Mouse (Mus musculus): Measurements from ENCODE around the gene Ppp2r5a. TPM values are rescaled to one million over a fixed set of nuclear protein-coding genes. Genes with fewer than 3 reads are reported as not detected.

The Ppp2r5a gene
- 9.6 and 9.9 TPM in 2 replicates for polyA plus RNA-seq (2015; fragmentation: Nextera tagmentation; extraction: Ambion mirVana)

DNA sequence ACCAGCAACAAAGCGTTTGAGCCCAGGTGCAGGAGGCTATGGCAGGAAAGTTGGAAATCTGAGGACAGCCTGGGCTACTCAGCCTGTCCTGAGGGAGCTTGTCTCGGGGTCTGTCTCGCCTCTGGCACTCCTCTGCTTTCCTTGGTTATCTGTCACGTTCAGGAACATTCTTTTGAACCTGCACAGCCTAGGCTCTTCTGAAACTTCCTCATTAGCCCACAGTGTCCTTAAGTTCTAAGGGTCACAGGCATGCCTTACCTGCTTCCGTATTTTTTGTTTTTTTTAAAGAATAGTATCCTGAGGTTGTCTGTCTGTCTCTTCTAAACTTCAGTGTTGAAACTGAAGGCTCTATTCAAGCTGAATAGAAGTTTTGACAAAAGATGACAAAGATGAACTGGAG, at the start of gene Ppp2r5a:
TSS of gene Ppp2r5a (minus strand) at position 199 of the 400 bp plus-strand sequence.
- Histone ChIP-seq H3K36me3 (no peaks in the 10 kb centered on the region), H3K9ac (no peak within 1 kb of the TSS), H3K27me3 (no peaks in the 10 kb centered on the region), H3K9me3 (no peaks in the 10 kb centered on the region), H3K4me2 (no peak within 1 kb of the TSS), H3K4me3 (no peak within 1 kb of the TSS), H3K4me1 (replicated peaks) (peaks cover under 1% of the 10 kb centered on the region; the same call in 1 of the 2 replicates), H3K27ac (replicated peaks) (no peak within 1 kb of the TSS)
- 63% methylated on average over 5 of the region's 5 CpGs for WGBS
- no peak for ATAC-seq (ENCODE audit: low FRiP score, low read depth)

DNA sequence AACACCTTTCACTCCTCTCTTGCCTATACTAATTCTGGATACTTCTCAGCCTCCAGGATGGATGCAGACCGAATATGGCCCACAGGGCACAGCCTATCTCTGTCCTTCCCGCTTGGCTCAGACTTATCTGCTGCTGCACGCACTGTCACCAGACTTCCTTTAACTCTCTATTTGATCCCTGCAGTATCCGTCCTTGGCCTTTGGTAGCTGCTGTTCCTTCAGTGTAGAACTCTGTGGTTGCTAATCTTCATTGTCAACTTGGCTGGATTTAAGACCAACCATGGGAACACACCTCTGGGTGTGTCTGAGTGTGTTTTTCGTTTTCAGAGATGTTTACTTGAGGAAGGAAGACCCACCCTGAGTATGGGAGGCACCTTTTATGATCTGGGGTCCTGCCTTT, 47.5 kb upstream of the Ppp2r5a start:
- Histone ChIP-seq H3K36me3 (no peaks in the 10 kb centered on the region), H3K4me3 (no peak overlapping the region), H3K9ac (no peak overlapping the region), H3K27ac (replicated peaks) (no peak overlapping the region), H3K4me1 (replicated peaks) (no peaks in the 10 kb centered on the region), H3K4me2 (no peak overlapping the region), H3K9me3 (no peaks in the 10 kb centered on the region), H3K27me3 (no peaks in the 10 kb centered on the region)
- no peak for ATAC-seq (ENCODE audit: low FRiP score, low read depth)
- WGBS: 81% methylated on average over 5 of the region's 5 CpGs

DNA sequence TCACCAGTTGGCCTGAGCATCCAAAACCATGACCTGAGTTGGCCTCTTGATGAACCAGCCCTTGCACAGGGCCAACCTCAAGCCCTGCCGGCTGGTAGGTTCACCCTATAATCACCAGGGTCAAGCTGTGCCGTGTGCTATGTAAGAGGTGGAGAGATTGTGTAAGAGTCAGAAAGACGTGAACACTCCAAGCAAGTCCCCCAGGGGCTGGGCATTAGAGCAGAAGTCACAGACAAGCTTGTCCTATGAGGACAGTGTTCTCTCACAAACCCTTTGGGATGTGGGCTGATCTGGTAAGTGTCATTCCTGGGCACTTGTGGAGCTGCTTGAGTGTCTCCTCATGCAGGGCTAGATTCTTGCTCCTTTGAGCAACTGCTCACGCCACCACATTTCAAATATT, 46.5 kb upstream of the Ppp2r5a start:
- no peaks in the 10 kb centered on the region for H3K36me3 ChIP-seq

DNA sequence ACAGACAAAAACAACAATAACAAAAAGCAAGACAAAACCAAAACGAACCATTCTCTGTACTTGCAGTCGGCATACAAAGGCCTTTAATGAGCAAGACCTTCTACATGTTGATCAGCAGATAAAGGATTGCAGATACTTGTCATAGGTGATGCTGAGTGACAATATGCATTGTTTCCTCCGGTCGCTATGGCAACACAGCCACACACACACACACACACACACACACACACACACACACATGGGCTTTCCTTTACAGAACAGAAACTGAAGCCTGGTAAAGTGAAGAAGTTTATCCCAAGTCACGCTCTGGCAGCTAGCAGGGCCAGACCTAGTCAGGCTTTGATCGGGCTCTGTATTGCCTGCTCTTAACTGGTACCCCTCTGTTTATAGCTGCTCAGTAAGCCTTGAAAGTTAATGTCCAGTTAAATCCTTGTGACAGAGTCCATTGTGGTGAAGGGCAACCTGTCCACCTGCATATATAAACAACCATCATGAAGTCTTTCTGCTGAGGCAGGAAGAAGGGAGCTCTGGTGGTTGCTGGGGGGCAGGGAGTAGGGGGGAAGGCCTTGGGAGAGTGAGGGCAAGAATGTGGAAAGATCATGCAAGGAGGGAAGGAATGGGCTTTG, 44.4 kb upstream of the Ppp2r5a start:
- no peaks in the 10 kb centered on the region for H3K36me3 ChIP-seq
- no peak overlapping the region for H3K4me3 ChIP-seq
- no peak overlapping the region for H3K9ac ChIP-seq
- H3K27me3 ChIP-seq: no peaks in the 10 kb centered on the region
- H3K9me3 ChIP-seq: no peaks in the 10 kb centered on the region
- no peak overlapping the region for H3K27ac ChIP-seq (replicated peaks)
- WGBS: 57% methylated on average over 6 of the region's 6 CpGs
- ATAC-seq (ENCODE audit: low FRiP score, low read depth): no peak
- H3K4me2 ChIP-seq: no peak overlapping the region
- no peaks in the 10 kb centered on the region for H3K4me1 ChIP-seq (replicated peaks)

More for the DNA sequence above, 46.5 kb upstream of the Ppp2r5a start:
- H3K4me1 ChIP-seq (replicated peaks): no peaks in the 10 kb centered on the region
- WGBS: 89% methylated on average over 4 of the region's 4 CpGs
- ATAC-seq (ENCODE audit: low FRiP score, low read depth): no peak
- no peak overlapping the region for H3K4me2 ChIP-seq
- no peak overlapping the region for H3K9ac ChIP-seq
- H3K9me3 ChIP-seq: no peaks in the 10 kb centered on the region
- no peak overlapping the region for H3K27ac ChIP-seq (replicated peaks)
- H3K4me3 ChIP-seq: no peak overlapping the region
- no peaks in the 10 kb centered on the region for H3K27me3 ChIP-seq

DNA sequence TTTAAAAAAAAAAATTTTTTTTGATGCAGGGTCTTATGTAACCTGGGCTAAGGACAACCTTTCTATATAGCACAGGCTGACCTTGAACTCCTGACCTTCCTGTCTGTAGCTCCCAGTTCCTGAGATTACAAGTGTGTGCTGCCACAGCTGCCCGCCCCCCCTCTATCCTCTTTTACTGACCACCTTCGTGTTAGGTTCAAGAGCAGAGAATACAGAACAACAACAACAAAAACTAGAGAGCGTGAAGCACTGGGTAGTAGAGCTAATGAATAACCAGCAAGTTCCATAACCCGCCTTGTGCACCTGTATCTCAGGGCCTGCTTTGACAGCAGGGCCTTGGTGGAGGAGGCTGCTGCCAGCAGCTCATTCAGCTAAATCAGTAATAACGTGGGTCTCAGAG, 43.2 kb upstream of the Ppp2r5a start:
- no peaks in the 10 kb centered on the region for H3K36me3 ChIP-seq
- no peak overlapping the region for H3K9ac ChIP-seq
- H3K4me1 ChIP-seq (replicated peaks): no peaks in the 10 kb centered on the region
- 77% methylated on average over 5 of the region's 5 CpGs for WGBS
- no peaks in the 10 kb centered on the region for H3K9me3 ChIP-seq
- no peak overlapping the region for H3K4me2 ChIP-seq
- ATAC-seq (ENCODE audit: low FRiP score, low read depth): no peak
- H3K27me3 ChIP-seq: no peaks in the 10 kb centered on the region
- no peak overlapping the region for H3K27ac ChIP-seq (replicated peaks)
- no peak overlapping the region for H3K4me3 ChIP-seq

DNA sequence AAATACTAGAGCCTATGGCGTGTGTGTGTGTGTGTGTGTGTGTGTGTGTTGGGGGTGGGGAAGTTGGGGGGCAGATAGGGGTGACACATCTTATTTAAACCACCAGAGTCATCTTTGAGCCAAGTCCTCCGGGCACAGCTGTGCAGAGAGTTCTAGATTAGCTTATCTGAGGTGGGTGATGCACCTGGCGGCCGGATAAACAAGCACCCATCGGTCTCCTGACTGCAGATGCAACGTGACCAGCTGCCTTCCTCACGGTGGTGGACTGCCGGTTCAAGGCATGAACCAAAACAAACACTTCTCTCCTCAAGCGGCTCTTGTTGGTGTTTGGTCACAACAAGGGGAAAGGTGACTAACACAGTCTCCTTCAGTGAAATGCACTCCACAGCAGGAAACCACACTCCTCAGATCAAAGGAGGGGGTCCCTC, 42.8 kb upstream of the Ppp2r5a start:
- H3K36me3 ChIP-seq: no peaks in the 10 kb centered on the region
- WGBS: 75% methylated on average over 9 of the region's 9 CpGs
- no peaks in the 10 kb centered on the region for H3K9me3 ChIP-seq
- H3K27ac ChIP-seq (replicated peaks): no peak overlapping the region
- ATAC-seq (ENCODE audit: low FRiP score, low read depth): no peak
- H3K4me2 ChIP-seq: no peak overlapping the region
- no peaks in the 10 kb centered on the region for H3K4me1 ChIP-seq (replicated peaks)
- H3K9ac ChIP-seq: no peak overlapping the region
- H3K27me3 ChIP-seq: no peaks in the 10 kb centered on the region
- H3K4me3 ChIP-seq: no peak overlapping the region

DNA sequence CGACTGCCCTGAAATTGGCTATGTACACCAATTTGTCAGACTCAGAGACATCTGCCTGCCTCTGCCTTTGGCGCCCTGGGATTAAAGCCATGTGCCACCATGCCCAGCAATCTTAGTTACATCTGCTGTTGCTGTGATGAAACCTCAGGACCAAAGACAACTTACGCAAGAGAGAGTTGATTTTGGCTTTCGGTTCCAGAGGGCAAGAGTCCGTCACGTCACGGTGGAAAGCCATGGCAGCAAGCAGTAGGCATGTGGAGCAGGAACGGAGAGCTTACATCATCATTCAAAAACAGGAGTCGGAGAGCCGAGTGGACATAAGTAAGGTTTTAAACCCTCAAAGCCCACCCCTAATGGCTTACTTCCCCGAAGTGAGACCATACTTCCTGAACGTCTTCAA, 42.3 kb upstream of the Ppp2r5a start:
- 92% methylated on average over 12 of the region's 12 CpGs for WGBS
- Histone ChIP-seq H3K4me1 (replicated peaks) (no peaks in the 10 kb centered on the region), H3K36me3 (no peaks in the 10 kb centered on the region), H3K4me3 (no peak overlapping the region), H3K4me2 (no peak overlapping the region), H3K9me3 (no peaks in the 10 kb centered on the region), H3K27ac (replicated peaks) (no peak overlapping the region), H3K9ac (no peak overlapping the region), H3K27me3 (no peaks in the 10 kb centered on the region)
- no peak for ATAC-seq (ENCODE audit: low FRiP score, low read depth)

DNA sequence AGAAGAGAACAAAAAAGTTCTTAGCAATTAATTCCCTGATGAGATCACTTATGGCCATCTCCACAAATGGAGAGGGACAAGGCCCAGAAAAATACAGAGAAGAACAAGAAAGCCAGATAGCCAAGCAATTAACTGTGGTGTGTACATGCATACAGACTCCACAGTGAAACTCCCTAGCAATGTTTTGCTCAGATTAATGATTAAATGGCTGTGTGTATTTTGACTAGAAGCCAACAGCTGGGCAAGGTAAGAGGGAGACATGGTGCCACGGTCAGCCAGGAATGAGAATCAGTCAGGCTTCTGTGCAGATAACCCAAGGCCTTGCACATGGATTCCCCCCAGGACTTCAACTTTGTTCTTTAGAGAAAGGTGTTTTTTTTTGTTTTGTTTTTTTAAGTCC, 41.4 kb upstream of the Ppp2r5a start:
- 79% methylated on average over 1 of the region's 1 CpGs for WGBS
- H3K9ac ChIP-seq: no peak overlapping the region
- no peaks in the 10 kb centered on the region for H3K4me1 ChIP-seq (replicated peaks)
- H3K4me2 ChIP-seq: no peak overlapping the region
- H3K27ac ChIP-seq (replicated peaks): no peak overlapping the region
- H3K4me3 ChIP-seq: no peak overlapping the region
- no peak for ATAC-seq (ENCODE audit: low FRiP score, low read depth)
- H3K36me3 ChIP-seq: no peaks in the 10 kb centered on the region
- H3K27me3 ChIP-seq: no peaks in the 10 kb centered on the region
- H3K9me3 ChIP-seq: no peaks in the 10 kb centered on the region

DNA sequence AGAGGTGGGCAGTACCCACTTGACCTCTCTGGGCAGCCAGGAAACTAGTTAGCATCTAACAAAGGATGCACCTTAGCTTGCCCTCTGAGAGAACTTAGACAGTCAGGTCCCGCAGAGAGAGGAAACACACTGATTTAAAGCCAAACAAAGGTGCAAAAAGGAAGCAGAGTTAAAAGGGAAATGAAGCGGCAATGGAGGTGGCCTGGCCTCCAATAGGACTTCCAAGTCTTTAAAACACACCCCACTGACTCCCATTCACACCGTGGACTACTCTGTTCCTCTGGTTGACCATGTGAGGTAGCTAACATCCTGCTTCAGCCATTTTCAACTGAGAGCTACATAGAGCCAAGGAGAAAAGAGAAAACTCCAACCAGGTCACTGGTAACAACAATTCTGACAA, 35.9 kb upstream of the Ppp2r5a start:
- H3K36me3 ChIP-seq: no peaks in the 10 kb centered on the region
- WGBS: 60% methylated on average over 3 of the region's 3 CpGs

DNA sequence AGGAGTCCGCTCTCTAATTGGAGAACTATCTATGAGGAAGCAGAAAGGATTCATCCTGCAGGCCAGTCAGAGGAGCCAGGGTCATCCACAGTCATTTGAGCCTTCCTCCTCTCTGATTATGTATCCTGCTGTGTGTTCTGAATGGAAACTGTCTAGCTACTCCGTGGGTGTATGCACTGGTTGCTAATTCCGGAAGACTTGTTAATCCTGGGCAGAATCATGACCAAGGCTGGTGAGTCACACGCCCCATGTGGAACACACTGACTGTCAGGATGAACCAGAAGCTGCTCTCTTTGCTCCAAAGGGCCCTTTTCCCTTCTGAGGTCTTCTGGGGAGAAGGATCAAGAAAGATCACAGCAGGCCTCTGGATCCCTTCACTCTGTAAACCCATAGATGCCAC, 35.5 kb upstream of the Ppp2r5a start:
- H3K36me3 ChIP-seq: no peaks in the 10 kb centered on the region
- H3K4me1 ChIP-seq (replicated peaks): peaks cover 15% of the 10 kb centered on the region
- no peaks in the 10 kb centered on the region for H3K9me3 ChIP-seq
- 57% methylated on average over 4 of the region's 4 CpGs for WGBS
- no peak overlapping the region for H3K4me2 ChIP-seq
- H3K27me3 ChIP-seq: no peaks in the 10 kb centered on the region
- no peak for ATAC-seq (ENCODE audit: low FRiP score, low read depth)
- H3K27ac ChIP-seq (replicated peaks): no peak overlapping the region
- no peak overlapping the region for H3K9ac ChIP-seq
- no peak overlapping the region for H3K4me3 ChIP-seq

More for the DNA sequence above, 35.9 kb upstream of the Ppp2r5a start:
- H3K4me2 ChIP-seq: no peak overlapping the region
- no peak overlapping the region for H3K27ac ChIP-seq (replicated peaks)
- H3K4me1 ChIP-seq (replicated peaks): peaks cover 15% of the 10 kb centered on the region
- ATAC-seq (ENCODE audit: low FRiP score, low read depth): no peak
- H3K27me3 ChIP-seq: no peaks in the 10 kb centered on the region
- no peak overlapping the region for H3K4me3 ChIP-seq
- H3K9ac ChIP-seq: no peak overlapping the region
- H3K9me3 ChIP-seq: no peaks in the 10 kb centered on the region

DNA sequence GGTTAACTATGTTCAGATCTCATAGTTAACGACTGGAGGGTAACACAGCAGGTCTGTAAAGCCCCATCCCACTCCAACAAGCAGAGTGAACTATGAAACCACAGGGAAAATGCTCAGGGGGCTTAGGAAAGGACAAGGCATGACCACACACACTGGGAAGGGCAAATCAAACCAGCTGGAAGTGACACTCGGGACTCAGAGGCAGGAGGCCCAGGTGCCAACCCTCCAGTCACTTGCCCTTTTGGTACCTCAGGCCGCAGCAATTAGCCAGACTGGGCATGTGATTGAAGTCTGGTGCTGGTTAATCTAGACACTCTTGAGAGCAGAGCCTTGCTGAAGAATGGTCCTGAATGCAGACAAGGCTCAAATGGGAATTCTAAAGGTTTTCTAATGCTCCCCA, 33.6 kb upstream of the Ppp2r5a start:
- no peak for ATAC-seq (ENCODE audit: low FRiP score, low read depth)
- 29% methylated on average over 3 of the region's 3 CpGs for WGBS
- Histone ChIP-seq H3K9ac (no peak overlapping the region), H3K27me3 (no peaks in the 10 kb centered on the region), H3K27ac (replicated peaks) (no peak overlapping the region), H3K9me3 (no peaks in the 10 kb centered on the region), H3K4me1 (replicated peaks) (peaks cover 15% of the 10 kb centered on the region), H3K4me2 (no peak overlapping the region), H3K36me3 (no peaks in the 10 kb centered on the region), H3K4me3 (no peak overlapping the region)

DNA sequence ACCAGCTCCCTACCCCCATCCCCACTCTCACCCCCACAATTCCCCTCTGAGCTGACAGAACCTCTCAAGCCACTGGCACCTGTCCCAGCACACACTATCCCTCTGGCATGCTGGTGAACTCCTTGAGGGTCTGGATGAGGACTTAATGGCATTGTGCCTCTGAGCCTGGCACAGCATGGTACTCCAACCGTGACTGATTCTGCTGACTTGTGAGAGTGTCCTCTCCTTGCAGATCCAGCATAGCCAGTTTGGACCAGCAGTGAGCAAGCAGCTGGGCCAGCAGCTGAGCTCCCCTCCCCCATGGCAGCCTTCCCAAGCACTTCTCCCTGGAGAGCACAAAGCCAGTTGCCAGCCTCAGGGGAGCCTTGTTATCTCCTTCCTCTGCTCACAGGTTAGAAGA, 32.3 kb upstream of the Ppp2r5a start:
- no peak overlapping the region for H3K9ac ChIP-seq
- H3K27me3 ChIP-seq: no peaks in the 10 kb centered on the region
- H3K4me3 ChIP-seq: no peak overlapping the region
- H3K4me1 ChIP-seq (replicated peaks): peaks cover 15% of the 10 kb centered on the region
- peak; percentile 87 for ATAC-seq (ENCODE audit: low FRiP score, low read depth)
- no peak overlapping the region for H3K27ac ChIP-seq (replicated peaks)
- H3K36me3 ChIP-seq: no peaks in the 10 kb centered on the region
- no peaks in the 10 kb centered on the region for H3K9me3 ChIP-seq
- H3K4me2 ChIP-seq: no peak overlapping the region
- 22% methylated on average over 1 of the region's 1 CpGs for WGBS

DNA sequence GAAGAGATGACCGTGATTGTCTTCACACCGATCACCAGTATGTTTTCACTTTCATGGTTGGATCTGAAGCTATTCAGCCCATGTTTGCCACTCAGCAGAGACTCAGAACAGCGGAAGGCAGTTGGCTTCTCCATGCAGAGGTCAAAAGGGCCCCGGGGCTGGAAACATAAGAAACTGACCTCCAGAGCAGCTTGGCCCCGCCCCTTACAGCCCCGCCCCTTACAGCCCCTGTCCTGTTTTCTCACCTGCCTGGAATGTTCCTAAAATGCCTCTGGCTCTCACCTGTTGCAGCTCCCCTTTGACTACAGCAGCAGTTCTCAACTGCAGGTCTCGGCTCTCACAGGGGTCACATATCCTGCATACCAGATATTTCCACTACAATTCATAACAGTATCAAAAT, 29.5 kb upstream of the Ppp2r5a start:
- 48% methylated on average over 7 of the region's 7 CpGs for WGBS
- no peak overlapping the region for H3K4me3 ChIP-seq
- H3K36me3 ChIP-seq: no peaks in the 10 kb centered on the region
- H3K4me1 ChIP-seq (replicated peaks): peaks cover 15% of the 10 kb centered on the region
- H3K27ac ChIP-seq (replicated peaks): no peak overlapping the region
- H3K9ac ChIP-seq: no peak overlapping the region
- no peaks in the 10 kb centered on the region for H3K27me3 ChIP-seq
- H3K4me2 ChIP-seq: no peak overlapping the region
- ATAC-seq (ENCODE audit: low FRiP score, low read depth): no peak
- no peaks in the 10 kb centered on the region for H3K9me3 ChIP-seq

All from hindbrain, embryonic 15.5 days (tissue).